Mouse (Mus musculus): ENCODE results near the gene Iffo2. TPM values are rescaled to one million over a fixed set of nuclear protein-coding genes. Genes with fewer than 3 reads are reported as not detected.

The Iffo2 gene
- polyA plus RNA-seq, 1 experiment from 2014 or later: 5.1 TPM

DNA sequence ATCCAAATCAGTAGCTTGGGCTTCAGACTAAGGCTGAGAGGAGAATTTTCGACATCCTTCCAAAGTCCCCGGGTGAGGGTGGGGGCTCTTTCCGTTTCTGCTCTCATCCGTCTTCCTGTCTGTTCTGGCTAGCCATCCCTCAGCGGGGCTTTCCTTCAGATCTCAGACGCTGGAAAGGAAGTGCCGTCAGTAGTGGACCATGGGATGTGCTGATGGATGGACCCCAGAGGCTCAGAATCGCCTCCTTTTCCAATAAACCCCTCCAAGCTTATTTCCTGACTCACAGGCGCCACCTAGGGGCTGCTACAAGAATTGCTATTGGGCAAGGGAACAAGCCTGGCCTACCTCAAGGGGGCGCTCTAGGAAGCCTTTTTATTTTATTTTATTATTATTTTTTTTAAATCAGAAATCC is 81.2 kb downstream of the Iffo2 start:
- no peaks in the 10 kb centered on the region for H3K9me3 ChIP-seq (replicated peaks)
- peak overlapping the region; percentile 24 for H3K4me3 ChIP-seq (replicated peaks)
- no peak overlapping the region for H3K27ac ChIP-seq (replicated peaks)
- H3K36me3 ChIP-seq: peaks cover 47% of the 10 kb centered on the region
- H3K9ac ChIP-seq: no peak overlapping the region
- WGBS: 3% methylated on average over 10 of the region's 10 CpGs
- peaks cover 17% of the 10 kb centered on the region for H3K4me1 ChIP-seq
- no peaks in the 10 kb centered on the region for H3K27me3 ChIP-seq
- 0 out of 2 replicates have a peak, but pooled peaks have one; percentile 43 for ATAC-seq (ENCODE audit: insufficient number of reproducible peaks, low FRiP score, low TSS enrichment, low read depth)
- peak overlapping the region; percentile 48 for H3K4me2 ChIP-seq (replicated peaks)

DNA sequence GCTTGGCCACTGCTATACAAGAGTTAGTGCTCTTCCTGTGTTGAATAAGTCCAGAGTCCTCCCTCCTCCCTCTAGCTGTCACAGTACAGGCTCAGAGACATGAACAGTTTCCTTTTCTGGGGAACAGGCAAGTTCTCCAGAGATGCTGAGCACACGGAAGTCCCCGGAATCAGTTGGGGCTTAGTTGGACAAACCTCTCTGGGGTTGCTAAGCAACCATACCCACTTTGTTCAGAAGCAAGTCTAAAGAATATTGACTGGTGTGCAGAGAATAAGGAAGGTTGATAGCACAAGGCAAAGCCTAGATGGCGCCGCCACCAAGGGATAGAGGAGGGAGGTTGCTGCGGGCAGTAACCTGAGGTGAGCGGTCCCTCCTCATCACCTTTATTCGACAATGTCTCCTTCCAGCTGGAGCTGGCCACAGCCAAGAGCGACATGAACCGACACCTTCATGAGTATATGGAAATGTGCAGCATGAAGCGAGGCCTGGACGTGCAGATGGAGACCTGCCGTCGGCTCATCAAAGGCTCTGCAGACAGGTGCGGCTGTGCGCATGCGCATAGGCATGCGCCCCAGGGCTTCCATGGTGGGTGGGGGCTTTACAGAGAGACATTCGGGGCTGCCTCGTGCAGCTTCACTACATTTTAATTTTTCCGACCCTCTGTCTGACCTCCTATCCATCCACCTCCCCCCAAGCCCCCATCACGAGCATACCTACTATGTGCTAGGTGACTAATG is 84.3 kb downstream of the Iffo2 start:
- peaks cover 24% of the 10 kb centered on the region for H3K4me1 ChIP-seq
- H3K4me2 ChIP-seq (replicated peaks): no peak overlapping the region
- no peak overlapping the region for H3K27ac ChIP-seq (replicated peaks)
- no peak overlapping the region for H3K9ac ChIP-seq
- 79% methylated on average over 21 of the region's 21 CpGs for WGBS
- H3K9me3 ChIP-seq (replicated peaks): no peaks in the 10 kb centered on the region
- peaks cover 34% of the 10 kb centered on the region for H3K36me3 ChIP-seq
- no peak for ATAC-seq (ENCODE audit: insufficient number of reproducible peaks, low FRiP score, low TSS enrichment, low read depth)
- H3K27me3 ChIP-seq: no peaks in the 10 kb centered on the region
- no peak overlapping the region for H3K4me3 ChIP-seq (replicated peaks)

DNA sequence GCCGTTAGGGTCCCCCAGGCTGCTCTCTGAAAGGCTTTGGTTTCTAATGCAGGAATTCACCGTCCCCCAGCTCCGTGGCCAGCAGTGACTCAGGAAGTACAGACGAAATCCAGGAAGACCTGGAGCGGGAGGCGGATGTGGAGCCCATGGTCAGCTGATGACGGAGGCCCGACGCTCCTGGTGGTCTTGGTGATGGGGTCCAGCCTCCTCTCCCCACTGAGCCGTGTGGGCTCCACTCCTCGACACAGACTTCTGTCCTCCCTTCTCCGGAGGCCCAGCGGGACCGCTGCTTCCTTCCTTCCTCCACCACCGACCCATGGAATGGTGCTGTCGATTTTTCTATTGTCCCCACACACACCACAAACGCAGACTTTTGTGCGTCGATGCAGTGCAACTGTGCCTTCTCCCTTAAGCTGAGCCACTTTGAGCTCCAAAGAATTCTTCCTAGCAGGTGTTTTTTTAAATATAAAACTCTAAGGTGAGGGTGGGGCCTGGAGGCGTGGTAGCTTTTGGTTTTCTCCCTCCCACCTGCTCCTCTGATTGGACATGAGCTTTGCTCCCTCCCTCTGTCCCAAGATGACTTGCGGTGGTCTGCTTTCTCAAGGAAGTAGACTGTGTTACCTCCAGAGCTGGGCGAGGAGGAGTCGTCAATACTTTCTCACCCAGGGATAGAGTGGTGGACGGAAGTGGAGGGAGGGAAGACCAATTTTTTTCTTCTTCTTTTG is 86.1 kb downstream of the Iffo2 start:
- Histone ChIP-seq H3K4me3 (replicated peaks) (peak overlapping the region; percentile 34), H3K36me3 (peaks cover 31% of the 10 kb centered on the region), H3K9me3 (replicated peaks) (no peaks in the 10 kb centered on the region), H3K9ac (no peak overlapping the region), H3K27ac (replicated peaks) (peak overlapping the region; percentile 56), H3K4me1 (peaks cover 18% of the 10 kb centered on the region), H3K4me2 (replicated peaks) (peak overlapping the region; percentile 44), H3K27me3 (no peaks in the 10 kb centered on the region)
- 18% methylated on average over 24 of the region's 24 CpGs for WGBS
- peak; percentile 76 for ATAC-seq (ENCODE audit: insufficient number of reproducible peaks, low FRiP score, low TSS enrichment, low read depth)

DNA sequence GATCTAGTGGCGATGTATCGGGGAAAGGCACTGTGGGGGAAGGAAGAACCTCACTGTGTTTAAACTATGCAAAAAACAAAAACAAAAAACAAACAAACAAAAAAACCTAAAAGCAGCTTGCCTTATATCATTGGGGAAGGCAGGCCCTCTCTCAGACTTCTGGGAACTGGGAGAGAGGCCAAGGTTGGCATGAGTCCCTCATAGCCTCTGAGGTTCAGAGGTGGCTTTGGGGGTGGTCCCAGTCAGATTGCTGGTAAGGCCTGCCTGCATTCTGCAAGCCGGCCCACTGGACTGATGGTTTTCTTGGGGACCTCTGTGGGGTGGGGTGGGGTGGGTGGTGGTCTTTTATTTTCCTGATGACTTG is 86.6 kb downstream of the Iffo2 start:
- no peak for ATAC-seq (ENCODE audit: insufficient number of reproducible peaks, low FRiP score, low TSS enrichment, low read depth)
- Histone ChIP-seq H3K27ac (replicated peaks) (peak overlapping the region; percentile 56), H3K9ac (no peak overlapping the region), H3K9me3 (replicated peaks) (no peaks in the 10 kb centered on the region), H3K27me3 (no peaks in the 10 kb centered on the region), H3K4me3 (replicated peaks) (peak overlapping the region; percentile 34), H3K4me2 (replicated peaks) (peak overlapping the region; percentile 28), H3K4me1 (peaks cover 18% of the 10 kb centered on the region), H3K36me3 (peaks cover 31% of the 10 kb centered on the region)
- WGBS: 73% methylated on average over 3 of the region's 3 CpGs

DNA sequence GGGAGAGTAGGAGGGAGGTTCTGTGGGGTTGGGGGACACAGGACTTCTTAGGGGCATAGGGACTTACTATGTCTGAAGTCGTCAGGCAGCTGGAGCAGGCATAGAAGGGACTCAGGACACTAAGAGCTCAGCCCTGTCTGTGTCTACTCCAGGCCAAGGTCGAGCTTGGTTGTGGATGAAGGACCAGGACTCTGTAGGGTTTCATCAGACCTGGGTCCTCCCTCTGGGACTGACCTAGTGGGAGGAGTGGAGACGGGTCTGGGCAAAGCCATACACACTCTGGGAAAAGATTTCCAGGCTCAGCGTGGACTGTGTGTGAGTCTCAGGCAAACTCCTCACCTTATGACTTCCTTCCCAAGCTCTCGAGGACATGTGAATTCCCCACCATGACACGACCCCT is 89.4 kb downstream of the Iffo2 start:
- H3K9me3 ChIP-seq (replicated peaks): no peaks in the 10 kb centered on the region
- H3K9ac ChIP-seq: no peak overlapping the region
- H3K4me2 ChIP-seq (replicated peaks): no peak overlapping the region
- H3K4me1 ChIP-seq: peaks cover 36% of the 10 kb centered on the region
- 73% methylated on average over 6 of the region's 6 CpGs for WGBS
- H3K4me3 ChIP-seq (replicated peaks): no peak overlapping the region
- ATAC-seq (ENCODE audit: insufficient number of reproducible peaks, low FRiP score, low TSS enrichment, low read depth): no peak
- H3K27ac ChIP-seq (replicated peaks): no peak overlapping the region
- H3K27me3 ChIP-seq: no peaks in the 10 kb centered on the region
- peaks cover 10% of the 10 kb centered on the region for H3K36me3 ChIP-seq

DNA sequence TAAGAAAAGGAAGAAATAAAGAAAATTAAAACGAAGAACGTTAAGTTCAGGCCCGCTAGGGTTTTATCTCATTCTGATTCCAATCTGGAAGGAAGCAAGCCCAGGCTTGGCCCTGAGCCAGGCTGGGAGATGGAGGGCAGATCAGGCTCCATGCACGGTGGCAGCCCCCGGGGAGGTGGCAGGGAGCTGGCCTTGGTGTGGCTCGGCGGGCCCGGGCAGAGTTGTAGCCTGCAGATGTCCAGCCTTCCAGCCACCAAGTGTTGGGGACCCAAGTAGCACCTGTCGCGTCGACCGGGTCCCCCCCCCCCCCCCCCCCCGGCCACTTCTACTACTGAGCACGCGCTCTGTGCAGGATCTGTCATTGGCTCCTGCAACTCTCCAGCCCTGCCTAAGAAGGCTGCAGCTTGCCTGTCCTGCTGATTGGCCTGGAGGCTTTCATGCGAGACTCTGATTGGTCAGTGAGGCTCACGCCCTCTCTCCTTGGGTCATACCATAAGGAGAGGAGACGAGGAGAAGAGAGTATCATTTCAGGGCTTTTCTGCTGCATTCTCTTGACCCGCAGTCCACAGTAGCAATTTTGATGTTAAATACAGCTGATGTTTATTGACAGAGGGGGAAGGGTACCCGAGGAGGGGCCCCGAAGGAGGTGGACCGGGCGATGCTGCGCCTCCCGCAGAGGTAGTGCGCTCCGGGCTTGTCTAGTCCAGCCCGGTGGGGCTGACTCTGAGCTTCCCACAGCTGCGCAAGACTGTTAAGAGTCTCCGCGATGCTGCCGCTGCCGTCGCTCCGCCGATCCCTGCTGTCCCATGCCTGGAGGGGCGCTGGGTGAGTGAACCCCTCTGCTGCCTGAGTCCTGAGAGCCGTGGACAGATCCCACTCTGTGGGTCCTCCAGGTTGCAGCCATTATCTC is 92.3 kb downstream of the Iffo2 start, which contains the start of gene Aldh4a1:
TSS of gene Aldh4a1 (plus strand) at position 494 of the 910 bp plus-strand sequence.
- H3K4me3 ChIP-seq (replicated peaks): peak within 1 kb of the TSS; percentile 76

DNA sequence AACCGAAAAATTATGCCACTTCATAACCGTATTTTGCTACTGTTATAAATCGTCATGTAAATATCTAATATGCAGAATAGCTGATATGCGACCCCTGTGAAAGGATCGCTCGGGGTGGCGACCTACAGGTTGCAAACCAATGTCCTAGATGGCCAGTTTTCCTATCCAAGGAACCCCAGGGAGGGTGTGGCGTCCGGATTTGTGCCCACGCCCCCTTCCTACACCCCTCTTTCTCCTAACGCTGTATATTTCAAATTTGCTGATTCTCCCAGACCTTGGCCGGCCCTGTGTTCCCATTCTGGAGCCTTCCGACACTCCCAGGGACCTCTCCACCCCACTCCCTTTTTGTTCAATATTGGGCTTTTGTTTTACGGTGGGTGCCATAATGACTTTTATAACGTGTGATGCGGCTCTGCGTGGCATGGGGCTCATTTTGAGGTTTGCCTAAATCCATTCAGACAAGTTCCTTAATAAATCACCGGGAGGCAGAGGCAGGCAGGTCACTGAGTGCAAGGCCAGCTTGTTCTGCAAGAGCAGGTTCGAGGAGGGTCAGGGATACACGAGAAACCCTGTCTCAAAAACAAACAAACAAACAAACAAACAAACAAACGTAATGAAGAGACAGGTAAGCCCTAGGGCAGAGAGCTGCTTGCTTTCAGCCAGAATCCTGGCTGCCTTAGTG is 93.2 kb downstream of the Iffo2 start:
- 24% methylated on average over 21 of the region's 21 CpGs for WGBS
- H3K27ac ChIP-seq (replicated peaks): 0 out of 2 replicates have a peak overlapping the region, but pooled peaks have one; percentile 91
- H3K27me3 ChIP-seq: no peaks in the 10 kb centered on the region
- no peaks in the 10 kb centered on the region for H3K9me3 ChIP-seq (replicated peaks)
- peak overlapping the region; percentile 84 for H3K4me2 ChIP-seq (replicated peaks)
- H3K36me3 ChIP-seq: no peaks in the 10 kb centered on the region; the same call in 1 of the 2 replicates
- peak overlapping the region; percentile 69 for H3K9ac ChIP-seq
- no peak for ATAC-seq (ENCODE audit: insufficient number of reproducible peaks, low FRiP score, low TSS enrichment, low read depth)
- H3K4me1 ChIP-seq: peaks cover 24% of the 10 kb centered on the region
- H3K4me3 ChIP-seq (replicated peaks): peak overlapping the region; percentile 76

More for the DNA sequence above, 92.3 kb downstream of the Iffo2 start, which contains the start of gene Aldh4a1:
- H3K4me2 ChIP-seq (replicated peaks): peak within 1 kb of the TSS; percentile 84
- peaks cover 24% of the 10 kb centered on the region for H3K4me1 ChIP-seq
- peaks cover 3% of the 10 kb centered on the region; the same call in 1 of the 2 replicates for H3K36me3 ChIP-seq
- peak within 1 kb of the TSS; percentile 91 for H3K27ac ChIP-seq (replicated peaks)
- peak within 1 kb of the TSS; percentile 69 for H3K9ac ChIP-seq
- no peaks in the 10 kb centered on the region for H3K27me3 ChIP-seq
- peak; percentile 99 for ATAC-seq (ENCODE audit: insufficient number of reproducible peaks, low FRiP score, low TSS enrichment, low read depth)
- WGBS: under 1% methylated on average over 34 of the region's 38 CpGs
- no peaks in the 10 kb centered on the region for H3K9me3 ChIP-seq (replicated peaks)

DNA sequence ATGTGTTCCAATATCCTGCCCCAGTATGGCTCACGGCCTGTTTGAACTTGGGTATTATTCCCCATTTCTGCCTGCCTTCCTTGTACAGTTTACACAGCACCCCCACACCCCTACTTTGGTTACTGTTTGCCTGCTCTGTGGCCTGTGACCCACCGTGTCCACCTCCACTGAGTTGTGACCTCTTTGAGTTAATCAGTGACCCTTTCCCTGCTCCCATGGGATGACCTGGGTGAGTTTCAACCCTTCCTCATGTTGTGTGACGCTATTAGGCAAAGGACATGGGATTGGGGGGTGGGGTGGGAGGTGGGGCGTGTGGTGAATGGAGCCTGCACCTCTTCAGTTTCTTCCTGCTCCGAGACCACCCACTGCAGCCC is 93.8 kb downstream of the Iffo2 start:
- WGBS: 53% methylated on average over 5 of the region's 5 CpGs
- H3K9ac ChIP-seq: no peak overlapping the region
- 0 out of 2 replicates have a peak overlapping the region, but pooled peaks have one; percentile 4 for H3K27ac ChIP-seq (replicated peaks)
- ATAC-seq (ENCODE audit: insufficient number of reproducible peaks, low FRiP score, low TSS enrichment, low read depth): no peak
- no peaks in the 10 kb centered on the region for H3K27me3 ChIP-seq
- no peaks in the 10 kb centered on the region; the same call in 1 of the 2 replicates for H3K36me3 ChIP-seq
- no peaks in the 10 kb centered on the region for H3K9me3 ChIP-seq (replicated peaks)
- H3K4me3 ChIP-seq (replicated peaks): peak overlapping the region; percentile 76
- peak overlapping the region; percentile 84 for H3K4me2 ChIP-seq (replicated peaks)
- peaks cover 24% of the 10 kb centered on the region for H3K4me1 ChIP-seq

DNA sequence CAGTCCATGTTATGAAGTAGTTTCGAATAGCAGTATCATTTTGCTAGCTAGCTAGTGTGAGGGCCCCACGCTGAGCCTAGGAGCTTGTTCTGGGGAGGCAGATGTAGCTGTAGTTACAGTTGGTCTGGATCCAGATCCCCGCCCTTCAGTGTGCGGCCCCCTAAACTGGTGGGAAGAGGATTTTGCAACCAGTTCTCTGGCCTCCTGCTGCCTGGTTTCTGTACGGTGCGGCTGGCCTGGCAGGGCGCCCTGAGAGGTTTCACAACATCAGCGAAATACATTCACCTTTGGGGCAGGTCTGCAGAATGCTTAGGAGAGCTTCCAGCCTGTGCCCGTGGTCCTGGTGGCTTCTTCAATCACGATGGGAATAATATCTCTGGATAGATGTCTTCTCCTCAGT is 94.4 kb downstream of the Iffo2 start:
- Histone ChIP-seq H3K9me3 (replicated peaks) (no peaks in the 10 kb centered on the region), H3K4me1 (peaks cover 24% of the 10 kb centered on the region), H3K4me2 (replicated peaks) (0 out of 2 replicates have a peak overlapping the region, but pooled peaks have one; percentile 84), H3K4me3 (replicated peaks) (peak overlapping the region; percentile 76; the same call in 1 of the 2 replicates), H3K27ac (replicated peaks) (0 out of 2 replicates have a peak overlapping the region, but pooled peaks have one; percentile 12), H3K36me3 (no peaks in the 10 kb centered on the region; the same call in 1 of the 2 replicates), H3K9ac (no peak overlapping the region), H3K27me3 (no peaks in the 10 kb centered on the region)
- WGBS: 55% methylated on average over 10 of the region's 10 CpGs
- ATAC-seq (ENCODE audit: insufficient number of reproducible peaks, low FRiP score, low TSS enrichment, low read depth): no peak

DNA sequence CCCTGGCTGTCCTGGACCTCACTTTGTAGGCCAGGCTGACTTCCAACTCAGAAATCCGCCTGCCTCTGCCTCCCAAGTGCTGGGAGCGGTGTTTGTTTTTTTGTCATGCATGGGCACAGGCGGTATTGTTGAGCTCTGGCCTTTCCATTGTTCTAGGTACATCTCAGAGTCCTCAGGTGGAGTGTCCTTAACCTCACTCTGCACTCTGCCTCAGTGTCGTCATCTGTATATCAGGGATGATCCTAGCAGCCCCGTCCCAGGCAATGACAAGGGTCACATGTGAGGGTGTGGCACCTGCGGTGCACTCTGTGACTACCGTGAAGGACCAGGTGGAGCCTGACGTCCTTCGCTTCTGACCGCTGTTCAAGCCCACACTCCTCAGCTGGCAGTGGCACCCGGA is 97.0 kb downstream of the Iffo2 start:
- no peak overlapping the region for H3K4me2 ChIP-seq (replicated peaks)
- 96% methylated on average over 11 of the region's 11 CpGs for WGBS
- no peak overlapping the region for H3K9ac ChIP-seq
- peaks cover 24% of the 10 kb centered on the region for H3K4me1 ChIP-seq
- no peaks in the 10 kb centered on the region for H3K27me3 ChIP-seq
- no peak for ATAC-seq (ENCODE audit: insufficient number of reproducible peaks, low FRiP score, low TSS enrichment, low read depth)
- H3K4me3 ChIP-seq (replicated peaks): no peak overlapping the region
- no peaks in the 10 kb centered on the region for H3K36me3 ChIP-seq
- H3K9me3 ChIP-seq (replicated peaks): no peaks in the 10 kb centered on the region
- H3K27ac ChIP-seq (replicated peaks): no peak overlapping the region

Measured in embryonic facial prominence, embryonic 15.5 days (tissue).